Mouse (Mus musculus) erythroblast, embryonic 14.5 days (primary cell): ENCODE results near the gene Caprin2. TPM values are rescaled to one million over a fixed set of nuclear protein-coding genes. Genes with fewer than 3 reads are reported as not detected.

Experiments used
- H3K27me3 ChIP-seq: 2 replicates; pipeline ENCODE4 v1.6.1; 2012; ENCODE audit warnings: inconsistent platforms; ENCODE audit not compliant: control insufficient read depth
- H3K36me3 ChIP-seq: 2 replicates; pipeline ENCODE4 v1.6.1; 2012; ENCODE audit warnings: mild to moderate bottlenecking, inconsistent platforms; ENCODE audit not compliant: control insufficient read depth
- H3K4me1 ChIP-seq: 2 replicates; pipeline ENCODE4 v1.6.1; 2012; ENCODE audit warnings: inconsistent platforms; ENCODE audit not compliant: control insufficient read depth
- H3K4me3 ChIP-seq: replicated peaks from 2 replicates; pipeline ENCODE3; 2012; ENCODE audit warnings: moderate library complexity, mild to moderate bottlenecking, inconsistent platforms
- H3K9me3 ChIP-seq: 2 replicates; pipeline ENCODE4 v1.6.1; 2012; ENCODE audit warnings: low read length, inconsistent platforms, mixed read lengths; ENCODE audit not compliant: control insufficient read depth
- GATA1 ChIP-seq: IDR thresholded peaks from 2 replicates; pipeline ENCODE4 v1.6.1; 2012; ENCODE audit warnings: low read length, inconsistent platforms, mixed read lengths
- TAL1 ChIP-seq: IDR thresholded peaks from 3 replicates; pipeline ENCODE4 v1.6.1; 2012; ENCODE audit warnings: low read length, inconsistent platforms, mixed read lengths
- polyA plus RNA-seq: library from polyadenylated mRNA; stranded (reverse); fragments of >175 nt; gene quantifications from 2 replicates; pipeline ENCODE4 v1.2.3, GENCODE M21; 2012

The Caprin2 gene
- polyA plus RNA-seq, 1 experiment: 0.07 TPM

GRCm38 (mm10) chr6:148873911-148874310 is 22.1 kb downstream of the Caprin2 start:
- Histone ChIP-seq H3K9me3 (no peaks in the 10 kb centered on the region), H3K4me1 (no peaks in the 10 kb centered on the region), H3K4me3 (no peak overlapping the region), H3K36me3 (peaks cover 9% of the 10 kb centered on the region), H3K27me3 (no peaks in the 10 kb centered on the region)
- TF ChIP-seq TAL1: no peak
- no peak for TF ChIP-seq GATA1

- no peak overlapping the region for H3K4me3 ChIP-seq
- no peaks in the 10 kb centered on the region for H3K9me3 ChIP-seq
- no peaks in the 10 kb centered on the region for H3K27me3 ChIP-seq
- no peaks in the 10 kb centered on the region for H3K4me1 ChIP-seq
- H3K36me3 ChIP-seq: peaks cover 9% of the 10 kb centered on the region
- no peak for TF ChIP-seq GATA1
- no peak for TF ChIP-seq TAL1
Measured at GRCm38 (mm10) chr6:148845629-148846028, 50.4 kb downstream of the Caprin2 start.

DNA sequence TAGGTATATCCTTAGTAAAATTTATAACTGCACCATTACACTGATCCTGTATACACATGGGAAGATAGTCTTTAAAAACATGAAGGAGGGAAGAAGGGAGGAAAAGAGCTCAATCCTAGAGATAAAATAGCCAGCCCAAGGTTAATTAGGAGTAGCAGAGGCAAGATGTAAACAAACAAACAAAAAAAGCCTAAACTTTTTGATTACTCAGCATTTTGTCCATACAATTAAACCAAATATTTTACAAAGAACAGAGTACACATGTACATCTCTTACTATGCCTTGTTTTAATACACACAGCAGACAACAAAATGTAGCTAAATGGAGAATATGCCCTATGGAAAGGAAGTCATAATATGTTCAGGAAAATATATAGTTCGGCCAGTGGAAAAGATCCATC is 54.3 kb downstream of the Caprin2 start:
- H3K27me3 ChIP-seq: no peaks in the 10 kb centered on the region
- H3K36me3 ChIP-seq: peaks cover 7% of the 10 kb centered on the region
- no peaks in the 10 kb centered on the region for H3K4me1 ChIP-seq
- H3K9me3 ChIP-seq: no peaks in the 10 kb centered on the region
- no peak overlapping the region for H3K4me3 ChIP-seq
- TF ChIP-seq TAL1 (no peak), GATA1 (no peak)

GRCm38 (mm10) chr6:148838460-148838859 is 57.6 kb downstream of the Caprin2 start:
- no peaks in the 10 kb centered on the region for H3K4me1 ChIP-seq
- TF ChIP-seq GATA1 (no peak), TAL1 (no peak)
- H3K36me3 ChIP-seq: peaks cover 7% of the 10 kb centered on the region
- H3K4me3 ChIP-seq: no peak overlapping the region
- peaks cover 3% of the 10 kb centered on the region; the same call in 1 of the 2 replicates for H3K9me3 ChIP-seq
- no peaks in the 10 kb centered on the region for H3K27me3 ChIP-seq

DNA sequence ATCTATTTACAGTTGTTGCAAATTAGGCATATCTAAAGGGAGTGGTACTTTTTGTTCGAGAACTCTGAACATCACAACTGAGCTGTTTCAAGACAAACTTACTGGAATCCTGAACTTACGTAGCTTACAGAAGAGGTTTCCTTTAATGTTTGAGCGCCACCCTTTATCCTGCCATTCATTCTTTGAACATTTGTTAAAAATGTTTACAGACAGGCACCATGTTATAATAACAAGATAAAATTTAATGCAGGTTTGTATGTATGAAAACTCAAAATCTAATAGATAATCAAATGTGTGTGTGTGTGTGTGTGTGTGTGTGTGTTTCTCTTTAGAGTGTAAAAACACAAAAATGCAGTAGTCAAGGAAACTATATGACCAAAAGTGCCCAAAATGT is 64.3 kb downstream of the Caprin2 start:
- Histone ChIP-seq H3K36me3 (peaks cover 7% of the 10 kb centered on the region), H3K9me3 (peaks cover 3% of the 10 kb centered on the region; the same call in 1 of the 2 replicates), H3K27me3 (no peaks in the 10 kb centered on the region), H3K4me3 (peak overlapping the region; percentile 94), H3K4me1 (peaks cover 23% of the 10 kb centered on the region)
- TF ChIP-seq GATA1 (no peak), TAL1 (no peak)

GRCm38 (mm10) chr6:148830748-148831727 is 65.0 kb downstream of the Caprin2 start, which contains the start of gene Ipo8:
Gene Ipo8, minus strand, starts transcription at chr6:148831467.
- TF ChIP-seq TAL1 (no peak), GATA1 (no peak)
- peaks cover 25% of the 10 kb centered on the region for H3K4me1 ChIP-seq
- peak within 1 kb of the TSS; percentile 94 for H3K4me3 ChIP-seq
- H3K36me3 ChIP-seq: peaks cover 7% of the 10 kb centered on the region
- peaks cover 3% of the 10 kb centered on the region; the same call in 1 of the 2 replicates for H3K9me3 ChIP-seq
- no peaks in the 10 kb centered on the region for H3K27me3 ChIP-seq

DNA sequence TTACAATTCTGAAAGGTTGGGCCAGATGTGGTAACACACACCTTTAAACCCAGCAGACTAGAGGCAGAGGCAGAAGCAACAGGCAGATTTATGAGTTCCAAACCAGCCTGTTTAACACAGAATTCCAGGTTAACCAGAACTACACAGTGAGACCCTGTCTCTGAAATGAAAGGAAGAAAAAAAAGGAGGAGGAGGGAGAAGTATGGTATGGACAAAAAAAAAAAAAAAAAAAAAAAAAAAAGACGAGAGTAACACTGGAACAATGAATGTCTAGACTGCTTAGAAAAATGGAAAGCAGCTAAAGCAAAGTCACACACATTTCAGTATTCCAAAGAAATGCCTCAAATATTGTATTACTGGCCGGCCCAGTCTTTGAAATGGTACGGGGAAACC is 65.7 kb downstream of the Caprin2 start:
- TF ChIP-seq GATA1 (no peak), TAL1 (no peak)

DNA sequence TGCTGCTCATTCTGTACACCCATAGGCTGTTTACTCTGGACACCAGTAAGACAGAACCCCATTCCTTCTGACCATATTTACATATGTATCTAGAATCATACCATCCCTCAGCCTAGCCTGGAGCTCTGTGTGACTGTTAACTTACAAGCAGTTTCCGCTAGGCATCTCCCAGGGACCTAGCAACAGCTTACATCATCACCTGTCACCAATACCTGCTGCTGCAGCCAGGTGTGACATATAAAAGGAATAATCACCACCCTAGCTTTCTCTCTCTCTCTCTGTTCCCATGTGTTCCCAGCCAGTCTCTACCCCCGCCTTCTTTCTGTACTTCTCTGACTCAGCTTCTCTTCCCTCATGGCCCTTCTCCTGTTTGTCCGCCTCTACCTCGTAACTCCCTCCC is 69.9 kb downstream of the Caprin2 start:
- no peaks in the 10 kb centered on the region for H3K27me3 ChIP-seq
- no peaks in the 10 kb centered on the region for H3K9me3 ChIP-seq
- H3K4me1 ChIP-seq: peaks cover 17% of the 10 kb centered on the region
- no peak overlapping the region for H3K4me3 ChIP-seq
- H3K36me3 ChIP-seq: peaks cover 15% of the 10 kb centered on the region
- TF ChIP-seq TAL1 (no peak), GATA1 (no peak)

More for the DNA sequence above, 65.7 kb downstream of the Caprin2 start:
- Histone ChIP-seq H3K27me3 (no peaks in the 10 kb centered on the region), H3K36me3 (peaks cover 7% of the 10 kb centered on the region), H3K4me3 (peak overlapping the region; percentile 94), H3K9me3 (peaks cover 3% of the 10 kb centered on the region; the same call in 1 of the 2 replicates), H3K4me1 (peaks cover 25% of the 10 kb centered on the region)

DNA sequence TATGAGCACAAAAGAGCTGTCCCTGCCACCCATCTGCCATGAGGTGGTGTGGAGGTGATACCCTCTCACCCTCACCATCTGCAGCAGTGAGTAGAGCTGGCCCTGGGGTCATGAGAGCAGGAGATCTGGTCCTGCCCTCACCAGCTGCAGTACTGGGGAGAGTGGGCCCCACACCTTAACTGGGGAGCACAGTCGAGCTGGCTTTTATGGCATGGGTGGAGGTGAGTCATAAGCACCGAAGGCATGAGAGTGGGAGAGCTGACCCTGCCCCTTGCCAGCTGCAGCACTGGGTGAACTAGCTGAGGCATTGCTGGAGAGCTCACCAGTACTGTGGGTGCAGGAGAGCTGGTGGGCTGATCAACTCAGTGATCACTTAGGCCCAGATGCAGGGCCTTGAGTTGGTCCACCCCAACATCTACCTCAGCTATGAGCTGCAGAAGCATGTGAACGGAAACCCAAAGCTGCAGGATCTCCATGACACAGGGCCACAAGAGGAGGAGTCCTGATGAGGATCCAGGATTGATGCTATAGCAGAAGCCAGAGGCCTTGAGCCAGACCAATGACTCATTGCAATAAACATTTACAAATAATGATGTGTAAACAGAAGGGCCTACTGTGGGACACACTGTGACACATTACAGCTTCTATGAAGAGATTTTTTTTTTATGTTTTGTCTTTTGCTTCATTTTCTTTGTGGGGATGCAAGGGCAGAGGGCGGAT is 77.3 kb downstream of the Caprin2 start:
- Histone ChIP-seq H3K9me3 (no peaks in the 10 kb centered on the region), H3K36me3 (peaks cover 55% of the 10 kb centered on the region), H3K4me1 (no peaks in the 10 kb centered on the region), H3K27me3 (no peaks in the 10 kb centered on the region), H3K4me3 (no peak overlapping the region)
- TF ChIP-seq TAL1 (no peak), GATA1 (no peak)
